Mouse (Mus musculus): Measurements from ENCODE around the gene Klhdc4.

The Klhdc4 gene

GRCm38 (mm10) chr8:121758470-121758869 lies 70.9 kb downstream of the Klhdc4 start:
- DNase-seq (ENCODE audit: low read depth, low spot score), result no peak

GRCm38 (mm10) chr8:121751407-121751806 lies 78.0 kb downstream of the Klhdc4 start:
- peak; percentile 93 for DNase-seq (ENCODE audit: low read depth, low spot score)

- DNase-seq (ENCODE audit: low read depth, low spot score), result peak; percentile 67
Observed at GRCm38 (mm10) chr8:121750512-121750911, 78.9 kb downstream of the Klhdc4 start.

GRCm38 (mm10) chr8:121749501-121749900 lies 79.9 kb downstream of the Klhdc4 start:
- no peak for DNase-seq (ENCODE audit: low read depth, low spot score)
